Mouse (Mus musculus): Measurements from ENCODE around the gene Sdk1. TPM values are rescaled to one million over a fixed set of nuclear protein-coding genes. Genes with fewer than 3 reads are reported as not detected.

Gene Sdk1
- polyA plus RNA-seq, 1 experiment from 2014 or later = 1.1 TPM

GRCm38 (mm10) chr5:141390541-141390940, 149.3 kb downstream of the Sdk1 start:
- H3K4me1 ChIP-seq (replicated peaks; ENCODE audit: control insufficient read depth, insufficient read depth) = no peaks in the 10 kb centered on the region
- ATAC-seq (ENCODE audit: low FRiP score, low TSS enrichment) = no peak
- TF ChIP-seq EP300 (optimal IDR thresholded peaks at IDR 0.05) = no peak
- TF ChIP-seq CTCF (IDR thresholded peaks at IDR 0.05; ENCODE audit: low read depth) = no peak
- no peaks in the 10 kb centered on the region for H3K36me3 ChIP-seq (ENCODE audit: control insufficient read depth, insufficient read depth, low read length)
- H3K27me3 ChIP-seq (ENCODE audit: control insufficient read depth, insufficient read depth, low read length) = no peaks in the 10 kb centered on the region
- 76% methylated on average over 4 of the region's 4 CpGs for WGBS
- no peak overlapping the region for H3K4me2 ChIP-seq (replicated peaks; ENCODE audit: low read depth)
- H3K9me3 ChIP-seq (ENCODE audit: control insufficient read depth, low read length) = no peaks in the 10 kb centered on the region
- no peak overlapping the region for H3K4me3 ChIP-seq (ENCODE audit: low read depth, low read length)
- no peak overlapping the region for H3K9ac ChIP-seq (ENCODE audit: low read length)
- DNase-seq (ENCODE audit: low spot score) = no peak
- H3K27ac ChIP-seq (replicated peaks) = no peak overlapping the region

- no peak for ATAC-seq (ENCODE audit: low FRiP score, low TSS enrichment)
Observed at GRCm38 (mm10) chr5:141391153-141391552, 149.9 kb downstream of the Sdk1 start.

DNA sequence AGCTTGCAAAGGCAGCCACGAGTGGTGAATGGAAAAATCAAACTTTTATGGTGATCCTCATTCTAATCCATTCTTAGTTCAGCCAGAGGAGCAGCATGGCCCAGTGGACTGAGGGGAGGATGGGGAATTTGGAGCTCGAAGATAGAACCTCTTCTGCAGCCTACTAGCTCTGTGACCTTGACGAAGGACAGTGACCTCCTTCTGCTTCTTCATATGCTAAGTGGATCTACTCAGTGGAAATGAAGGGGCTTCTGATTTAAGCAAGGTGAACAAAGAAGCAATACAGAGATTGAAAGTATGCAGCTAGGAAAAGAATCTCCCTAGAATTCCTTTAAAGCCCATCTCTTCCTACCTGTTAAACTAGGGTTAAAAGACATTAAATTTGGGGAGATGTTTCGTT, 152.6 kb downstream of the Sdk1 start:
- no peak overlapping the region for H3K9ac ChIP-seq (ENCODE audit: low read length)
- TF ChIP-seq CTCF (IDR thresholded peaks at IDR 0.05; ENCODE audit: low read depth) (no peak), EP300 (optimal IDR thresholded peaks at IDR 0.05) (no peak)
- WGBS = 78% methylated on average over 4 of the region's 4 CpGs
- H3K4me2 ChIP-seq (replicated peaks; ENCODE audit: low read depth) = no peak overlapping the region
- DNase-seq (ENCODE audit: low spot score) = no peak
- no peak overlapping the region for H3K27ac ChIP-seq (replicated peaks)
- no peak overlapping the region for H3K4me3 ChIP-seq (ENCODE audit: low read depth, low read length)
- no peaks in the 10 kb centered on the region for H3K36me3 ChIP-seq (ENCODE audit: control insufficient read depth, insufficient read depth, low read length)
- no peaks in the 10 kb centered on the region for H3K9me3 ChIP-seq (ENCODE audit: control insufficient read depth, low read length)
- H3K4me1 ChIP-seq (replicated peaks; ENCODE audit: control insufficient read depth, insufficient read depth) = no peaks in the 10 kb centered on the region
- no peaks in the 10 kb centered on the region for H3K27me3 ChIP-seq (ENCODE audit: control insufficient read depth, insufficient read depth, low read length)
- no peak for ATAC-seq (ENCODE audit: low FRiP score, low TSS enrichment)

More at GRCm38 (mm10) chr5:141391153-141391552, 149.9 kb downstream of the Sdk1 start:
- 62% methylated on average over 5 of the region's 5 CpGs for WGBS
- no peak overlapping the region for H3K27ac ChIP-seq (replicated peaks)
- H3K27me3 ChIP-seq (ENCODE audit: control insufficient read depth, insufficient read depth, low read length) = no peaks in the 10 kb centered on the region
- no peak overlapping the region for H3K4me3 ChIP-seq (ENCODE audit: low read depth, low read length)
- TF ChIP-seq EP300 (optimal IDR thresholded peaks at IDR 0.05) = no peak
- TF ChIP-seq CTCF (IDR thresholded peaks at IDR 0.05; ENCODE audit: low read depth) = no peak
- H3K36me3 ChIP-seq (ENCODE audit: control insufficient read depth, insufficient read depth, low read length) = no peaks in the 10 kb centered on the region
- no peak overlapping the region for H3K9ac ChIP-seq (ENCODE audit: low read length)
- H3K4me2 ChIP-seq (replicated peaks; ENCODE audit: low read depth) = no peak overlapping the region
- H3K4me1 ChIP-seq (replicated peaks; ENCODE audit: control insufficient read depth, insufficient read depth) = no peaks in the 10 kb centered on the region
- DNase-seq (ENCODE audit: low spot score) = no peak
- no peaks in the 10 kb centered on the region for H3K9me3 ChIP-seq (ENCODE audit: control insufficient read depth, low read length)

GRCm38 (mm10) chr5:141394586-141394985, 153.3 kb downstream of the Sdk1 start:
- WGBS = 89% methylated on average over 8 of the region's 8 CpGs
- no peak for ATAC-seq (ENCODE audit: low FRiP score, low TSS enrichment)
- no peak for DNase-seq (ENCODE audit: low spot score)
- H3K4me2 ChIP-seq (replicated peaks; ENCODE audit: low read depth) = no peak overlapping the region
- no peak overlapping the region for H3K9ac ChIP-seq (ENCODE audit: low read length)
- no peak overlapping the region for H3K27ac ChIP-seq (replicated peaks)
- H3K4me3 ChIP-seq (ENCODE audit: low read depth, low read length) = no peak overlapping the region
- H3K36me3 ChIP-seq (ENCODE audit: control insufficient read depth, insufficient read depth, low read length) = no peaks in the 10 kb centered on the region
- TF ChIP-seq CTCF (IDR thresholded peaks at IDR 0.05; ENCODE audit: low read depth) (no peak), EP300 (optimal IDR thresholded peaks at IDR 0.05) (no peak)
- H3K27me3 ChIP-seq (ENCODE audit: control insufficient read depth, insufficient read depth, low read length) = no peaks in the 10 kb centered on the region
- no peaks in the 10 kb centered on the region for H3K4me1 ChIP-seq (replicated peaks; ENCODE audit: control insufficient read depth, insufficient read depth)
- no peaks in the 10 kb centered on the region for H3K9me3 ChIP-seq (ENCODE audit: control insufficient read depth, low read length)

- H3K4me3 ChIP-seq (ENCODE audit: low read depth, low read length) = no peak overlapping the region
- H3K9ac ChIP-seq (ENCODE audit: low read length) = no peak overlapping the region
- no peak overlapping the region for H3K27ac ChIP-seq (replicated peaks)
- H3K9me3 ChIP-seq (ENCODE audit: control insufficient read depth, low read length) = no peaks in the 10 kb centered on the region
- no peaks in the 10 kb centered on the region for H3K36me3 ChIP-seq (ENCODE audit: control insufficient read depth, insufficient read depth, low read length)
- no peak overlapping the region for H3K4me2 ChIP-seq (replicated peaks; ENCODE audit: low read depth)
- TF ChIP-seq EP300 (optimal IDR thresholded peaks at IDR 0.05) = no peak
- TF ChIP-seq CTCF (IDR thresholded peaks at IDR 0.05; ENCODE audit: low read depth) = no peak
- 66% methylated on average over 8 of the region's 8 CpGs for WGBS
- ATAC-seq (ENCODE audit: low FRiP score, low TSS enrichment) = no peak
- H3K27me3 ChIP-seq (ENCODE audit: control insufficient read depth, insufficient read depth, low read length) = no peaks in the 10 kb centered on the region
- DNase-seq (ENCODE audit: low spot score) = no peak
- H3K4me1 ChIP-seq (replicated peaks; ENCODE audit: control insufficient read depth, insufficient read depth) = 0 out of 2 replicates have a peak, but pooled peaks cover 3% of the 10 kb centered on the region
Observed at GRCm38 (mm10) chr5:141403741-141404140, 162.5 kb downstream of the Sdk1 start.

DNA sequence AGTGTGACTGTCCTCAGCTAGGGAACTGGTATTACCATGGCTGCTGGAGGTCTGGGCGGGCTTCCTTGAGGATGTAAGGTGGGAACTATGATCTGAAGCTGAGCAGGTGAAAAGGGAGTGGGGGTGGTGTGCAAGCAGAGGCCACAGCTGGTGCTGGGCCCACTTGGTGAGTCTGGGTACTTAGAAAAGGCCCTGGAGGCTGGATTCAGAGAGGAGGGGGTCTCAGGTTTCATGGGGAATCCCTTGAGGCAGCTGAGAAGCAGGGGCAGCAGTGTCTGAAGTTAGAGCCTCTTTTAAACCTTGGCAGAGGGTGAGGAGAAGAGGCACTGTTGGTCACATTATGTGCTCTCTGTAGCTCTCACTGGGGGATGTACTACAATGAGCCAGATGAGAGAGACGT, 163.4 kb downstream of the Sdk1 start:
- no peak for DNase-seq (ENCODE audit: low spot score)
- 51% methylated on average over 2 of the region's 2 CpGs for WGBS
- ATAC-seq (ENCODE audit: low FRiP score, low TSS enrichment) = no peak

More for the DNA sequence above, 163.4 kb downstream of the Sdk1 start:
- H3K27ac ChIP-seq (replicated peaks) = no peak overlapping the region
- H3K4me1 ChIP-seq (replicated peaks; ENCODE audit: control insufficient read depth, insufficient read depth) = 0 out of 2 replicates have a peak, but pooled peaks cover 3% of the 10 kb centered on the region
- H3K9ac ChIP-seq (ENCODE audit: low read length) = no peak overlapping the region
- no peaks in the 10 kb centered on the region for H3K9me3 ChIP-seq (ENCODE audit: control insufficient read depth, low read length)
- no peaks in the 10 kb centered on the region for H3K27me3 ChIP-seq (ENCODE audit: control insufficient read depth, insufficient read depth, low read length)
- no peak for TF ChIP-seq EP300 (optimal IDR thresholded peaks at IDR 0.05)
- no peak for TF ChIP-seq CTCF (IDR thresholded peaks at IDR 0.05; ENCODE audit: low read depth)
- H3K36me3 ChIP-seq (ENCODE audit: control insufficient read depth, insufficient read depth, low read length) = no peaks in the 10 kb centered on the region
- H3K4me3 ChIP-seq (ENCODE audit: low read depth, low read length) = no peak overlapping the region
- no peak overlapping the region for H3K4me2 ChIP-seq (replicated peaks; ENCODE audit: low read depth)

Data from stomach, postnatal 0 days (tissue).